Mouse (Mus musculus) heart, postnatal 0 days (tissue): ENCODE measurements around the gene Timm22. TPM values are rescaled to one million over a fixed set of nuclear protein-coding genes. Genes with fewer than 3 reads are reported as not detected.

Source experiments
- ATAC-seq: fragments of 200-750 bp; cut with Nextera tagmentation; 2 replicates; pipeline ENCODE4 v1.8.0; 2017; ENCODE audit warnings: low read depth, moderate number of reproducible peaks, moderate library complexity; ENCODE audit not compliant: insufficient read depth
- DNase-seq: peaks from one replicate; pipeline ENCODE4 v3.0.0-alpha.2; 2016; ENCODE audit warnings: low spot score
- H3K27ac ChIP-seq: fragments of 300-500 bp; sonication (generic); 2 replicates; pipeline ENCODE4 v1.5.1; 2014; ENCODE audit warnings: low read depth, mild to moderate bottlenecking
- H3K27me3 ChIP-seq: fragments of 300-500 bp; sonication (generic); 2 replicates; pipeline ENCODE4 v1.6.1; 2014; ENCODE audit warnings: low read length, mixed read lengths; ENCODE audit not compliant: control insufficient read depth, insufficient read depth
- H3K36me3 ChIP-seq: fragments of 300-500 bp; sonication (generic); replicated peaks from 2 replicates; pipeline ENCODE4 v1.6.1; 2014; ENCODE audit warnings: low read length, mixed read lengths; ENCODE audit not compliant: control insufficient read depth, insufficient read depth
- H3K4me1 ChIP-seq: fragments of 300-500 bp; sonication (generic); 2 replicates; pipeline ENCODE4 v1.6.1; 2014; ENCODE audit warnings: antibody characterized with exemption; ENCODE audit not compliant: control insufficient read depth, insufficient read depth
- H3K4me2 ChIP-seq: fragments of 300-500 bp; sonication (generic); 2 replicates; pipeline ENCODE4 v1.6.1; 2014; ENCODE audit warnings: low read depth, mild to moderate bottlenecking, low read length, moderate library complexity
- H3K4me3 ChIP-seq: fragments of 300-500 bp; sonication (generic); 2 replicates; pipeline ENCODE4 v1.5.1; 2014; ENCODE audit warnings: low read depth, low read length
- H3K9ac ChIP-seq: fragments of 300-500 bp; sonication (generic); replicated peaks from 2 replicates; pipeline ENCODE4 v1.6.1; 2014; ENCODE audit warnings: low read depth, low read length, mixed read lengths
- H3K9me3 ChIP-seq: fragments of 300-500 bp; sonication (generic); replicated peaks from 2 replicates; pipeline ENCODE4 v1.6.1; 2016; ENCODE audit warnings: low read length; ENCODE audit not compliant: control insufficient read depth
- CTCF ChIP-seq: IDR thresholded peaks from 2 replicates; pipeline ENCODE4 v1.5.1; 2016; ENCODE audit warnings: antibody characterized with exemption, control low read depth, low read depth
- EP300 ChIP-seq: IDR thresholded peaks from 2 replicates; pipeline ENCODE4 v1.6.1; 2016; ENCODE audit warnings: antibody characterized with exemption, low read depth
- WGBS: fragments of 180-500 bp; shearing (Covaris S2); extraction: QIAGEN DNeasy Blood & Tissue Kit; methylation state at CpG from one replicate; pipeline ENCODE4 v1.1.7; 2014; 5-methylcytosine and 5-hydroxymethylcytosine counted together
- polyA plus RNA-seq: library from polyadenylated mRNA; unstranded; fragments of >200 nt; fragmentation: Nextera tagmentation; extraction: Ambion mirVana; gene quantifications from 2 replicates; pipeline ENCODE4 v1.2.1, GENCODE M21; 2015
- total RNA-seq: library from RNA; depleted of rRNA; stranded (reverse); fragments of >200 nt; gene quantifications from 2 replicates; pipeline ENCODE4 v1.2.3, GENCODE M21; 2014; ENCODE audit warnings: low replicate concordance; rRNA removed

The Timm22 gene
- total RNA-seq, result 20.1 and 42.8 TPM in 2 replicates
- polyA plus RNA-seq, result 90.5 and 99.9 TPM in 2 replicates

- H3K4me3 ChIP-seq, result peak within 1 kb of the TSS; percentile 84
- H3K27ac ChIP-seq, result peak within 1 kb of the TSS; percentile 63
- ATAC-seq (peak; percentile 97), DNase-seq (peak; percentile 97)
- 0 out of 2 replicates have a peak, but pooled peaks cover 5% of the 10 kb centered on the region for H3K36me3 ChIP-seq
- H3K27me3 ChIP-seq, result no peaks in the 10 kb centered on the region
- TF ChIP-seq CTCF (peak; percentile 99), EP300 (no peak)
- peak within 1 kb of the TSS; percentile 77 for H3K4me2 ChIP-seq
- under 1% methylated on average over 46 of the region's 46 CpGs for WGBS
- H3K9me3 ChIP-seq, result no peaks in the 10 kb centered on the region
- H3K4me1 ChIP-seq, result peaks cover 6% of the 10 kb centered on the region; the same call in 1 of the 2 replicates
- H3K9ac ChIP-seq, result peak within 1 kb of the TSS; percentile 86
Measured at GRCm38 (mm10) chr11:76406702-76407583, at the start of gene Timm22. Gene Timm22, plus strand, starts transcription at chr11:76406952.

GRCm38 (mm10) chr11:76357464-76357863 is 49.3 kb upstream of the Timm22 start:
- H3K4me2 ChIP-seq, result 0 out of 2 replicates have a peak overlapping the region, but pooled peaks have one; percentile 1
- WGBS, result 58% methylated on average over 12 of the region's 12 CpGs
- H3K4me3 ChIP-seq, result no peak overlapping the region
- H3K36me3 ChIP-seq, result no peaks in the 10 kb centered on the region
- no peak overlapping the region for H3K27ac ChIP-seq
- H3K9me3 ChIP-seq, result no peaks in the 10 kb centered on the region
- no peaks in the 10 kb centered on the region for H3K27me3 ChIP-seq
- no peak for TF ChIP-seq CTCF
- no peak overlapping the region for H3K9ac ChIP-seq
- no peaks in the 10 kb centered on the region; the same call in 1 of the 2 replicates for H3K4me1 ChIP-seq
- DNase-seq (no peak), ATAC-seq (no peak)

DNA sequence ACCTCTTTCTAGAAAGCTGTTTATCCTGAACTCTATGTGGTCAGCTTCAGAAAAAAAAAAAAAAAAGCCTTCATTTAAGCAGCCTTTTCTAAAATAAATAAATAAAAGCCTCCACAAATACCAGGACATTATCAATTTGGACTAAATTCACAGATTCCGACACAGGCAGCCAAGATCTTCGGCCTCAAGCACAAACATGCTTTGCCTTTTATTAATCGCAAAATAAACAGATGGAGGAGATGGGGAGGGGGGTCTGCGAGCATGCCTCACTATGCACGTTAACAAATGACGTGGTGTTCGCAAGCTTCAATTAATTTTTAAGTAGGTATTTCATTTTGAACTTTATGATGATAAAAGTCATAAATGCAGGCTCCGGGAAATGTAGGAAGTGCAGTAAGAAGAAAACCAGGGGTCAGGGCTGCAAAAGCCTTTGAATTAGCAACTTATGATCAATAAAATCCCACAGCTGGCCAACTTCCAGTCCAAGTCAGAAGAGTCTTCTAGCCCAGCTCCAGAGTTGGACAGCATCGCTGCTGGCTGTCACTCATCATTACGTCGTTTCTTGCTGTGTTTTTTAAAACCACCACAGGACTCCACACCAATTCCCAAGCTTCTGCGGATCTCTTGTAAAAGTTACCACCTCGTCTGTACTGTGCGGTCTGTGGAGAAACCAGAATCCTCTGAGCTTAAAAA is 48.0 kb upstream of the Timm22 start:
- Histone ChIP-seq H3K4me3 (no peak overlapping the region), H3K4me2 (no peak overlapping the region; the same call in 1 of the 2 replicates), H3K4me1 (peaks cover 10% of the 10 kb centered on the region), H3K27ac (0 out of 2 replicates have a peak overlapping the region, but pooled peaks have one; percentile 48), H3K36me3 (no peaks in the 10 kb centered on the region), H3K9me3 (no peaks in the 10 kb centered on the region), H3K27me3 (no peaks in the 10 kb centered on the region), H3K9ac (no peak overlapping the region)
- 64% methylated on average over 14 of the region's 14 CpGs for WGBS
- TF ChIP-seq CTCF, result no peak
- no peak for TF ChIP-seq EP300
- no peak for DNase-seq
- no peak for ATAC-seq

- no peaks in the 10 kb centered on the region for H3K36me3 ChIP-seq
- H3K4me1 ChIP-seq, result peaks cover 14% of the 10 kb centered on the region
- WGBS, result 87% methylated on average over 6 of the region's 6 CpGs
- TF ChIP-seq CTCF, result no peak
- TF ChIP-seq EP300, result no peak
- no peak overlapping the region for H3K9ac ChIP-seq
- DNase-seq (no peak), ATAC-seq (no peak)
- no peak overlapping the region for H3K27ac ChIP-seq
- no peak overlapping the region for H3K4me2 ChIP-seq
- H3K4me3 ChIP-seq, result no peak overlapping the region
- H3K9me3 ChIP-seq, result no peaks in the 10 kb centered on the region
- no peaks in the 10 kb centered on the region for H3K27me3 ChIP-seq
Measured at GRCm38 (mm10) chr11:76360255-76360654, 46.5 kb upstream of the Timm22 start.

GRCm38 (mm10) chr11:76361422-76361821 is 45.3 kb upstream of the Timm22 start:
- no peak overlapping the region for H3K27ac ChIP-seq
- peaks cover 14% of the 10 kb centered on the region; the same call in 1 of the 2 replicates for H3K4me1 ChIP-seq
- no peak overlapping the region for H3K4me3 ChIP-seq
- no peak for DNase-seq
- ATAC-seq, result no peak
- H3K36me3 ChIP-seq, result no peaks in the 10 kb centered on the region
- H3K27me3 ChIP-seq, result no peaks in the 10 kb centered on the region
- 61% methylated on average over 4 of the region's 4 CpGs for WGBS
- TF ChIP-seq EP300 (no peak), CTCF (no peak)
- no peak overlapping the region for H3K4me2 ChIP-seq
- no peak overlapping the region for H3K9ac ChIP-seq
- no peaks in the 10 kb centered on the region for H3K9me3 ChIP-seq
